Mouse (Mus musculus) urinary bladder, postnatal 10 days (tissue): ENCODE results near the gene Acp7.

Experiments
- DNase-seq: peaks from one replicate; pipeline ENCODE4 v3.0.0; 2022; ENCODE audit warnings: low spot score

Gene Acp7

GRCm38 (mm10) chr7:28601029-28601428 lies 30.1 kb downstream of the Acp7 start:
- DNase-seq: peak; percentile 47

DNA sequence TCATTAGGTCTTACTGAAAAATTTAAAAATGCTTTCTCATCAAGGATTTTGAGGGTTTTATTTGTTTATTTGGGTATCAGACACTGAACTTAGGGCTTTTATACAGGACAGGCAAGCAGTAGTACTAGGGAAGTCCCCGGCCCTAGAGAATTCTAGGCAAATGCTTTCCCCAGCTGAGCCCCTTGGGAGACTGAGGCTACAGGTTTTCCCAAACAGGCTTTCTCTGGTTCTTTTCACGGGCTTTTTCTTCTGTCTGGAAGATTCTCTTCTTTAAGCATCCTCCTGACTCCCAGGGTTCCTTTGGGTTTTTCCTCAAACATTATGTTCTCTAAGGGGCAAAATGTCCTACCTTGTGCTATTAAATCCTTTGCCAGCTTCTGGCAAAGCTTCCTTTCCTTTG lies 32.2 kb downstream of the Acp7 start:
- no peak for DNase-seq

- DNase-seq: peak; percentile 99
Observed at GRCm38 (mm10) chr7:28597642-28598446, 33.3 kb downstream of the Acp7 start, which contains the start of the genes Samd4b and Pak4. Gene Samd4b (minus strand): TSS chr7:28598144. Gene Pak4 (minus strand): TSS chr7:28598185.

GRCm38 (mm10) chr7:28597277-28597570 lies 33.9 kb downstream of the Acp7 start:
- DNase-seq: no peak

GRCm38 (mm10) chr7:28596436-28597276 lies 34.5 kb downstream of the Acp7 start:
- no peak for DNase-seq

GRCm38 (mm10) chr7:28595751-28596435 lies 35.2 kb downstream of the Acp7 start:
- DNase-seq: no peak

- no peak for DNase-seq
Observed at GRCm38 (mm10) chr7:28593206-28594111, 37.7 kb downstream of the Acp7 start.

- no peak for DNase-seq
Observed at GRCm38 (mm10) chr7:28591862-28592261, 39.3 kb downstream of the Acp7 start.

DNA sequence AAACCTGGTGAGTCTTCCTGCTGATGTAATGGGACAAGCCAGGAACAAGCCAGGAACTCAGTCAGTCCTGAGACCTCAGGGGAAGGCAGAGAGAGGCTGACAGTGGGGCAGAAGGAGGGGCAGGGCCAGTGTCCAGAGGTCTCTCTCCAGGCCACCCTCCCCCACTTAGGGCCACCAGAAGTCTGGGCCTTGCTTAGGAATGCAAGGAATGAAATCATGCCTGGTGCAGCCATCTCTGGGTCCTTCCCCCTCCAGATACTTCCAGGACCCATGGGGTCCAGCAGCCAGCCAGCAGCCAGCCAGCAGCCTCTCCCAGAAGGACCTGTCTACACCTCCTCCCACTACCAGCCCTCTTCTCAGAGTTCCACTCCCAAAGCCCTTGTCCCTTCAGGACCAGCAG lies 43.5 kb downstream of the Acp7 start:
- no peak for DNase-seq

- no peak for DNase-seq
Observed at GRCm38 (mm10) chr7:28586663-28587411, 44.3 kb downstream of the Acp7 start.

- DNase-seq: no peak
Observed at GRCm38 (mm10) chr7:28585001-28585400, 46.1 kb downstream of the Acp7 start.

GRCm38 (mm10) chr7:28584468-28584867 lies 46.7 kb downstream of the Acp7 start:
- DNase-seq: no peak

- DNase-seq: no peak
Observed at GRCm38 (mm10) chr7:28583570-28584344, 47.4 kb downstream of the Acp7 start.

- DNase-seq: no peak
Observed at GRCm38 (mm10) chr7:28582841-28583240, 48.3 kb downstream of the Acp7 start.

DNA sequence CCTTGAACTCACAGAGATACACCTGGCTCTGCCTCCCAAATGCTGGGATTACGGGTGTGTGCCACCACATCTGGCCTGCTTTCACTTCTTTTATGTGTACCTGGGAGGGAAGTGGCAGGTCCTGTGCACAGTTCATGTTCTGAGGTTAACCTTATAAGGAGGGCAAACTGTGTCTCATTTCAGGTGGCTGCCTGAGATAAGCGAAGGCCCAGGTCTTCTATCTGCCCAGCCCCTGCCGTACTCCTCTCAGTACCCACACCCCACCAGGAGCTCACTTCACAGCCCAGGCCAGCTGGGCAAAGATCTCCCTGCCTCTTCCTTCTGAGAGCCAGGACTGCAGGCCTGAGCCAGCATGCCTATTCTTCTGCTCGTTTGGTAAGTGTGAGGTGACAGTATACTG lies 49.4 kb downstream of the Acp7 start:
- DNase-seq: no peak

DNA sequence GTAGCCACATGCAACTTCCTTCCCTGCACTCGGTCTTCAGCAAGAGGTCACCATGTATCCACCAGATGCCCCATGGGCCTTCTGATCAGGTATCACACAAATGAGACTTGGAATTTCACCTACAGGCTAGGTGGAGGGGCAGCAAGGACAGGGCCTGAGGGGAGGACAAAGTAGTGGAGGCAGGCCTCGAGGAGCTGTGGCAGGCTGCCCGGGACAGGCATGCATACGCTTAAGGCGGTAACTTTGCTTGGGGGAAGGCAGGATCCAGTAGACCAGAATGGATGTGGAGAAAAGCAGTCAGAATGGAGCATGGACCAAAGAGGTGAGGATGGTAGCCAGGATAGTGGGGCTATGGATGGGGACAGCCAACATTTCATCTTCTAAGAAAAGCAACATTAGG lies 51.3 kb downstream of the Acp7 start:
- no peak for DNase-seq

GRCm38 (mm10) chr7:28578543-28579053 lies 52.5 kb downstream of the Acp7 start:
- no peak for DNase-seq

DNA sequence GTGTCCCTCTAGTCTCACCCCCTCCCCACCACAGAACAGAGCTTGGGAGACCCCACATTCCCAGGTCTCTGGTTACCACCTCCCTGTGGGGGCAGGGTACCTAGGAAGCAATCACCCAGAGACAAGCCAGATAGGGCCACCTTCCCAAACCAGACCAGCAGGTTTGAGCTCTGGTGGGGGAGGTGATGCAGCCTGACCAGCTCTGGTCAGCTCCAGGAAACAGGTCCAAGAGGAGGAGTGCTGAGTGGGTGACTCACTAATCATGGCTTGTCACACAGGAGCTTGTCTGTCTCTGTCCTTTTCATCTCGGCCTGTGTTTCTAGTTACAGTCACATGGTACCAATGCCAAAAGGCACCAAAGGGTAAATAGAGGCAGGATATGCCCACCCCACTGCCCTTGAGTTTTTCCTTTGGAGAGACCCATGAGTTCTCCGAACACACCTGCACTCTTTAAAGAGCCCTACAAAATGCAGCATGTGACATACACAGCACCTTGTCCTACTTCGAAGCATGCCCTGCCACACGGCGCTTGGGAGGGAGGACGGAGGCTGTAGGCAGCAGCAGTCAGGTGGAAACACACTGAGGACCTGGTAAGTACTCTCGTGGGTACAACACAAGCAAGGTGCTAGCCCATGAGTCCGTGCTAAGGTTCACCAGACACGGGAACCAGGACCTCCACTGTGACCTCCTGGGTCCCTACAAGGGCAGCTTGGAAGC lies 53.1 kb downstream of the Acp7 start:
- DNase-seq: no peak

DNA sequence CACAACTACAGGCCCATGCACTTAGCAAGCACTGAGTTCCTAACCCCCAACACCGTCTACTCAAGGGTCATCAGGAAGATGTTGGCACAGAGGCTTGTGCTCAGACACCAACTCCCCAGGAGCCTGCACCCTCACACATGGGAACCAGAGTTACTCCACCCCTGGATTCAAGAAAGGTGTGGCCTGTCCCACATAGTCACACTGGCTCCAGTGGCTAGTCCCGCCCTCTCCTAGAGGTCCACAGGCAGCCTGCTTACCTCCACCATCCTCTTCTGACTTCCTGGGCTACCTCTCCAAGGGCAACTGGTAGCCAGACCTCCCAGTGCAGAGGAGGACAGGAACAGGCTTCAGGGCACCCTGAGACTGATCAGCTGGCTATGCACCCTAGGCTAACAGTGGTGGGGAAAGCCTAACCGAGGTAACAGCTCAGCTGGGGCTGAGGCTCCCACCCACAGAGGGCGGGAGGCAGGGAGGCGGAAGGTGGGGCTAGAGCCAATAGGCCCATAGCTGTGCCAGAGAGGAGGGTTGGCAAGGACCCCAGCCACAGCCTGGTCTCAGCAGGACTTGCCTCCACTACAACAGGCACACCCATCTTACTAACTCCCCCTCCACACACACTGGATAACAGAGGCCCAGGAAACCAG lies 54.7 kb downstream of the Acp7 start:
- no peak for DNase-seq
